Mouse (Mus musculus) R1 (cell line): ENCODE data around the gene Apobec3.

Experiments
- DNase-seq: peaks from one replicate; pipeline ENCODE4 v3.0.0-alpha.2; 2018; ENCODE audit warnings: low read depth, low spot score

Gene Apobec3

GRCm38 (mm10) chr15:79950250-79951025 is 59.0 kb downstream of the Apobec3 start:
- peak; percentile 77 for DNase-seq

GRCm38 (mm10) chr15:79951226-79951625 is 59.8 kb downstream of the Apobec3 start:
- DNase-seq = no peak

GRCm38 (mm10) chr15:79951730-79952503 is 60.5 kb downstream of the Apobec3 start:
- no peak for DNase-seq

- no peak for DNase-seq
Observed at GRCm38 (mm10) chr15:79952504-79953231, 61.2 kb downstream of the Apobec3 start.

GRCm38 (mm10) chr15:79953470-79953869 is 62.0 kb downstream of the Apobec3 start:
- DNase-seq = peak; percentile 58

- DNase-seq = no peak
Observed at GRCm38 (mm10) chr15:79956559-79956958, 65.1 kb downstream of the Apobec3 start.

GRCm38 (mm10) chr15:79958418-79958817 is 67.0 kb downstream of the Apobec3 start:
- DNase-seq = no peak

DNA sequence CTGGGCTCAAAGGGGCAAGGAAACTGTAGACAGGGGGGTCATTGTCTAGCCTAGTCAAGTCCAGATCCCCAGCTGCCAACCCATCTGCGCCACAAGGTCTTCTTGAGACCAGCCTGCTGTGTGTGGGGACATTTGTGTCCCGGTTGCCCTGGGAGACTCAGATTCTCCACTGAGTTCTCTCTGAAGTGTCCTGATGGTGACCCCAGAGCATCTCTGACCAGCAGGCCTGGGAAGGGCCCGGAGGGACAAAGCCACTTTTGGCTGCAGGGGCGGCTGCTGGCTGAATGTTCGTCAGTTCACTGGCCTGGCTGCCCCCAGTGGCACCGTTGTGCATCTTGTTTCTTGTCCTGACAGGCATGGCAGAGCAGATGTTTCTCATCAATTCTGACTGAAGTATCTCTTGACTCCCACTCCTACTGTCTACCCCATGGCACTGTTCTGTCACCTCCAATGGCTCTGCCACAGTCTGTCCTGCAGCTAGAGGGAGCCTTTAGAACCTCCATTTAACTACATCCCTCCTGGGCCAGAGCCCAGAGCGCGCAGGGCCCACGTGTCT is 70.0 kb downstream of the Apobec3 start:
- no peak for DNase-seq

DNA sequence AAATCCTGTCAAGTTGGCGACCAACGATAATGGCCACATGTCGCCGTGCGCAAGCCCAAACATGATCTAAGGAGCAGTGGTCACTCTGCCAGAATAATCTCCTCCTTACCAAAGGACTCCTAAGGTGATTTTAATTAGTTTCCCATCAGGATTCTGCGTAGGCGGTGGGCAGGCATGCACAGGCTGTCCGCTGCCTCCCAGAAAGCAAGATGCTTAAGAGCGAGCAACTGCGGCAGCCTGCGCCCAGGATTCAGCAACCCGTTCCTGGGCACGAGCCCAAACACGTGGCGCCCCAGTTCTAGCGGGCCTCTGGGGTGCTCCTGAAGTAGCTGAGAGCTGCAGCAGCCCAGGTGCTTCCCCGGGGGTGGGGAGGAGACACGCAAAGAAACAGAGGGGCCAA is 71.2 kb downstream of the Apobec3 start:
- peak; percentile 5 for DNase-seq

DNA sequence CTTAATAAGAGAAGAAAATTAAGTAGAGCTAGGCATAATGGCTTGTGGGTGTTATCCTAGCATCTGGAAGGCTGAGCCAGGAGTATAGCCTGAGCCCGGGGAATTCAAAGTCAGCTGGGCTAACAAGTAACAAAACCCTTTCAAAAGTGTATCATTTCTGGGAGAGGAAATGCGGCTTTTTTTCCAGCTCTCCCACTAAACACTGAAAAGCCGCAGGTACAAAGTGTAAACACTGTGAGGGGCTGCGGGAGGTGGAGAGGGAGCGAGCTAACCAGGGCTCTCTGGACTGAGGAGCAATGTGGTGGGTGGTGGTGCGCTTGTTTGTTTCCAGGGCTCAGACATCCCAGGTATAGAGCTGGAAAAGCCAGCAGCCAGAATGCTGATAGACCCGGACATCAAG is 72.9 kb downstream of the Apobec3 start:
- no peak for DNase-seq
